Mouse (Mus musculus) E14TG2a.4 (cell line): ENCODE data around the gene Zfp652.

ENCODE experiments used
- CTCF ChIP-seq: conservative IDR thresholded peaks from 2 replicates; pipeline ENCODE4 v1.5.1; 2014; ENCODE audit warnings: low read length
- POU5F1 ChIP-seq: IDR thresholded peaks from 2 replicates; pipeline ENCODE4 v1.6.1; 2014; ENCODE audit warnings: low read length, borderline replicate concordance

GRCm38 (mm10) chr11:95704032-95704969 is 8.2 kb upstream of the Zfp652 start:
- no peak for TF ChIP-seq CTCF
- TF ChIP-seq POU5F1: no peak
